Mouse (Mus musculus): ENCODE measurements around the gene Tmco4. TPM values are rescaled to one million over a fixed set of nuclear protein-coding genes. Genes with fewer than 3 reads are reported as not detected.
A peak's percentile ranks its signal among the peaks of the same experiment; 100 is the strongest.

Tmco4 gene
- polyA plus RNA-seq, 1 experiment from 2014 or later: 1.1 TPM

GRCm38 (mm10) chr4:139007353-139007752 is 34.7 kb downstream of the Tmco4 start:
- 0 out of 2 replicates have a peak overlapping the region, but pooled peaks have one; percentile 16 for H3K27ac ChIP-seq
- no peak for DNase-seq (ENCODE audit: low spot score)
- no peak overlapping the region for H3K4me3 ChIP-seq
- H3K4me1 ChIP-seq (replicated peaks): peaks cover 34% of the 10 kb centered on the region
- H3K27me3 ChIP-seq (ENCODE audit: insufficient read depth, poor library complexity, severe bottlenecking): no peaks in the 10 kb centered on the region
- 84% methylated on average over 3 of the region's 3 CpGs for WGBS
- H3K36me3 ChIP-seq: no peaks in the 10 kb centered on the region
- no peaks in the 10 kb centered on the region for H3K9me3 ChIP-seq

GRCm38 (mm10) chr4:139007981-139008536 is 35.4 kb downstream of the Tmco4 start:
- Histone ChIP-seq H3K4me3 (no peak overlapping the region), H3K4me1 (replicated peaks) (peaks cover 34% of the 10 kb centered on the region), H3K27me3 (ENCODE audit: insufficient read depth, poor library complexity, severe bottlenecking) (no peaks in the 10 kb centered on the region), H3K36me3 (no peaks in the 10 kb centered on the region), H3K27ac (0 out of 2 replicates have a peak overlapping the region, but pooled peaks have one; percentile 16), H3K9me3 (no peaks in the 10 kb centered on the region)
- 57% methylated on average over 6 of the region's 6 CpGs for WGBS
- DNase-seq (ENCODE audit: low spot score): no peak

- no peak overlapping the region for H3K4me3 ChIP-seq
- peaks cover 20% of the 10 kb centered on the region for H3K4me1 ChIP-seq (replicated peaks)
- H3K27ac ChIP-seq: no peak overlapping the region
- no peaks in the 10 kb centered on the region for H3K27me3 ChIP-seq (ENCODE audit: insufficient read depth, poor library complexity, severe bottlenecking)
- H3K9me3 ChIP-seq: peaks cover 6% of the 10 kb centered on the region; the same call in 1 of the 2 replicates
- WGBS: 97% methylated on average over 13 of the region's 13 CpGs
- DNase-seq (ENCODE audit: low spot score): no peak
- H3K36me3 ChIP-seq: no peaks in the 10 kb centered on the region
Measured at GRCm38 (mm10) chr4:139011201-139011702, 38.6 kb downstream of the Tmco4 start.

GRCm38 (mm10) chr4:139013281-139013680 is 40.6 kb downstream of the Tmco4 start:
- 92% methylated on average over 11 of the region's 11 CpGs for WGBS
- Histone ChIP-seq H3K4me3 (no peak overlapping the region), H3K36me3 (no peaks in the 10 kb centered on the region), H3K4me1 (replicated peaks) (peaks cover 2% of the 10 kb centered on the region), H3K9me3 (peaks cover 6% of the 10 kb centered on the region; the same call in 1 of the 2 replicates), H3K27ac (no peak overlapping the region), H3K27me3 (ENCODE audit: insufficient read depth, poor library complexity, severe bottlenecking) (no peaks in the 10 kb centered on the region)
- no peak for DNase-seq (ENCODE audit: low spot score)

GRCm38 (mm10) chr4:139014793-139015192 is 42.1 kb downstream of the Tmco4 start:
- 79% methylated on average over 6 of the region's 6 CpGs for WGBS

GRCm38 (mm10) chr4:139018388-139018787 is 45.7 kb downstream of the Tmco4 start:
- 92% methylated on average over 14 of the region's 14 CpGs for WGBS
- Histone ChIP-seq H3K4me3 (no peak overlapping the region), H3K27me3 (ENCODE audit: insufficient read depth, poor library complexity, severe bottlenecking) (no peaks in the 10 kb centered on the region), H3K4me1 (replicated peaks) (peaks cover 6% of the 10 kb centered on the region; the same call in 1 of the 2 replicates), H3K36me3 (no peaks in the 10 kb centered on the region), H3K27ac (no peak overlapping the region), H3K9me3 (peaks cover 6% of the 10 kb centered on the region; the same call in 1 of the 2 replicates)
- DNase-seq (ENCODE audit: low spot score): no peak

More at GRCm38 (mm10) chr4:139014793-139015192, 42.1 kb downstream of the Tmco4 start:
- H3K27ac ChIP-seq: no peak overlapping the region
- H3K36me3 ChIP-seq: no peaks in the 10 kb centered on the region
- no peak for DNase-seq (ENCODE audit: low spot score)
- no peak overlapping the region for H3K4me3 ChIP-seq
- H3K9me3 ChIP-seq: peaks cover 6% of the 10 kb centered on the region; the same call in 1 of the 2 replicates
- no peaks in the 10 kb centered on the region for H3K27me3 ChIP-seq (ENCODE audit: insufficient read depth, poor library complexity, severe bottlenecking)
- H3K4me1 ChIP-seq (replicated peaks): peaks cover 5% of the 10 kb centered on the region; the same call in 1 of the 2 replicates

- 75% methylated on average over 4 of the region's 4 CpGs for WGBS
- no peaks in the 10 kb centered on the region for H3K36me3 ChIP-seq
- DNase-seq (ENCODE audit: low spot score): no peak
- no peak overlapping the region for H3K27ac ChIP-seq
- no peak overlapping the region for H3K4me3 ChIP-seq
- H3K9me3 ChIP-seq: peaks cover 6% of the 10 kb centered on the region; the same call in 1 of the 2 replicates
- H3K4me1 ChIP-seq (replicated peaks): peaks cover 6% of the 10 kb centered on the region; the same call in 1 of the 2 replicates
- no peaks in the 10 kb centered on the region for H3K27me3 ChIP-seq (ENCODE audit: insufficient read depth, poor library complexity, severe bottlenecking)
Measured at GRCm38 (mm10) chr4:139018976-139019375, 46.3 kb downstream of the Tmco4 start.

- peaks cover 5% of the 10 kb centered on the region; the same call in 1 of the 2 replicates for H3K9me3 ChIP-seq
- H3K36me3 ChIP-seq: no peaks in the 10 kb centered on the region
- 0 out of 2 replicates have a peak overlapping the region, but pooled peaks have one; percentile 23 for H3K27ac ChIP-seq
- H3K4me1 ChIP-seq (replicated peaks): peaks cover 11% of the 10 kb centered on the region; the same call in 1 of the 2 replicates
- no peaks in the 10 kb centered on the region for H3K27me3 ChIP-seq (ENCODE audit: insufficient read depth, poor library complexity, severe bottlenecking)
- no peak overlapping the region for H3K4me3 ChIP-seq
- DNase-seq (ENCODE audit: low spot score): no peak
- WGBS: 68% methylated on average over 13 of the region's 13 CpGs
Measured at GRCm38 (mm10) chr4:139019413-139019812, 46.7 kb downstream of the Tmco4 start.

GRCm38 (mm10) chr4:139020385-139020784 is 47.7 kb downstream of the Tmco4 start:
- no peaks in the 10 kb centered on the region for H3K36me3 ChIP-seq
- H3K4me3 ChIP-seq: no peak overlapping the region
- 95% methylated on average over 3 of the region's 3 CpGs for WGBS
- no peak overlapping the region for H3K27ac ChIP-seq
- H3K4me1 ChIP-seq (replicated peaks): peaks cover 15% of the 10 kb centered on the region; the same call in 1 of the 2 replicates
- no peaks in the 10 kb centered on the region for H3K9me3 ChIP-seq
- DNase-seq (ENCODE audit: low spot score): no peak
- no peaks in the 10 kb centered on the region for H3K27me3 ChIP-seq (ENCODE audit: insufficient read depth, poor library complexity, severe bottlenecking)

GRCm38 (mm10) chr4:139024379-139024778 is 51.7 kb downstream of the Tmco4 start:
- no peak overlapping the region; the same call in 1 of the 2 replicates for H3K27ac ChIP-seq
- 14% methylated on average over 2 of the region's 2 CpGs for WGBS
- H3K9me3 ChIP-seq: no peaks in the 10 kb centered on the region

GRCm38 (mm10) chr4:139030675-139031074 is 58.0 kb downstream of the Tmco4 start:
- no peak overlapping the region for H3K27ac ChIP-seq
- H3K27me3 ChIP-seq (ENCODE audit: insufficient read depth, poor library complexity, severe bottlenecking): no peaks in the 10 kb centered on the region
- H3K4me3 ChIP-seq: no peak overlapping the region
- H3K4me1 ChIP-seq (replicated peaks): no peaks in the 10 kb centered on the region; the same call in 1 of the 2 replicates
- no peaks in the 10 kb centered on the region for H3K9me3 ChIP-seq
- WGBS: 57% methylated on average over 6 of the region's 6 CpGs
- no peaks in the 10 kb centered on the region for H3K36me3 ChIP-seq
- no peak for DNase-seq (ENCODE audit: low spot score)

More at GRCm38 (mm10) chr4:139024379-139024778, 51.7 kb downstream of the Tmco4 start:
- H3K4me3 ChIP-seq: no peak overlapping the region
- H3K36me3 ChIP-seq: no peaks in the 10 kb centered on the region
- DNase-seq (ENCODE audit: low spot score): no peak
- peaks cover 14% of the 10 kb centered on the region for H3K4me1 ChIP-seq (replicated peaks)
- H3K27me3 ChIP-seq (ENCODE audit: insufficient read depth, poor library complexity, severe bottlenecking): no peaks in the 10 kb centered on the region

- no peak overlapping the region for H3K27ac ChIP-seq
- H3K4me3 ChIP-seq: no peak overlapping the region
- H3K27me3 ChIP-seq (ENCODE audit: insufficient read depth, poor library complexity, severe bottlenecking): no peaks in the 10 kb centered on the region
- H3K36me3 ChIP-seq: no peaks in the 10 kb centered on the region
- WGBS: 85% methylated on average over 12 of the region's 12 CpGs
- H3K9me3 ChIP-seq: peaks cover 4% of the 10 kb centered on the region; the same call in 1 of the 2 replicates
- DNase-seq (ENCODE audit: low spot score): no peak
- H3K4me1 ChIP-seq (replicated peaks): peaks cover 2% of the 10 kb centered on the region; the same call in 1 of the 2 replicates
Measured at GRCm38 (mm10) chr4:139032521-139032920, 59.8 kb downstream of the Tmco4 start.

All from hindbrain, embryonic 10.5 days (tissue).